Mouse (Mus musculus) MEL-GATA-1-ER (cell line): ENCODE results near the gene Slc25a12.
"Not testable (repeated sequence)": the region's sequence is repeated elsewhere in the genome, so short reads cannot be mapped to it uniquely, and the experiment has no call there.

Source experiments
- DNase-seq: peaks from one replicate; pipeline ENCODE4 v3.0.0-alpha.2; 2012; ENCODE audit warnings: low read depth; ENCODE audit errors: extremely low read depth

Slc25a12 gene

GRCm38 (mm10) chr2:71367125-71367880 is at the start of gene Slc25a12:
Gene Slc25a12, minus strand, starts transcription at chr2:71367749.
- peak; percentile 79 for DNase-seq

- no peak for DNase-seq
Measured at GRCm38 (mm10) chr2:71405613-71406012, 38.1 kb upstream of the Slc25a12 start.

DNA sequence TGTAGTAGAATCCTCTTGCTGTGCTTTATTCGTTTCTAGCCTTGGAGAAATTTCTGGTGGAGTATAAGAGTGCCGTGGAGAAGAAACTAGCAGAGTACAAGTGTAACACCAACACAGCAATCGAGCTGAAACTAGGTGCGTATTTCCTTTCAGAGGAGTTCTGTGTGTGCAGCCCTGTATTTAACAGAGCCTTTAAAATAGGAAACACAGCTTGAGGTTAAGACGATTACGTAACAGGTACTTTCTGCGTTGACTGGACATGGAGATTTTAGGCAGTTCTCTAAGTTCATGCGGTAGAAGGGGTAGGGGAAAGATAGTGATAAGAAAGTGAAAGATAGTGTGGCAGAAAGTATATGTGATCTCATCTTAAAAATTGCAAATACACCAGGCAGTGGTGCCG is 22.3 kb upstream of the Slc25a12 start:
- peak; percentile 54 for DNase-seq

DNA sequence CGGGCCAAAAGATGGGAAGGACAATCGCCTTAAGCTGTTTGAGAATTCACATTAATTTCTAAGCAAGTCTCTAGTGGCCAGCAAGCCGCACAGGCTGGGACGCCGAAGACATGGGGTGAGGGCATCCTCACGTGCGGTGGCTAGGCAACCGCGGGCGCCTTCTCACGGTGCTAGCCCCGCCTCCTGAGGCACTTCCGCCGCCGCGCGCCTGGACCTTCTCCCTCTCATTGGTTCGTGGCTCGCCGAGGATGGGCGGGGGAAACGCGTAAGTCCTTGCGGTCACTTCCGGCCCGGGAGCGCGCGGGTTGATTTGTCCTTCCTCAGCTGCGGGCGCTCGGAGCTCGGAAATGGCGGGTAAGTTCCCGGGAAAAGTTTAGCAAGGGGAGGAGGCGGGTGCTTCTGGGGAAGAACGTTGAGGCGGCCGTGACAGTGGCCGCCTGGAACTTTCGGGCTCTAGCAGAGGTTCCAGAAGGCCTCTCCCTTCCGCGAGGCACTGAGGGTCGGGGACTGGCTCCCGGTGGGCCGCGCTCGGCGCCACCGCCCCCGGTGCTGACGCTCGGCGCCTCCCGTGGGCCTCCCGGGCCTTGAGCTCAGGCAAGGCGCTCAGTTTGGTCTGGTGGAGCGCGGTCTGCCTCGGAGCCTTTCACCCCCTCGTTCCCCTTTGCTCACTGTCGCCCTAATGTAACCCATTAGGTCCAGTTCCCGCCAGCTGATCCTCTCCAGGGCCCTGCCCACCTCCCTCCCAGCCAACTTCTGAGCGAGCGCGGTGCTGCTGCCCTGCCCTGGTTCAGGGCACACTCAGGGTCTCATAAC is 21.6 kb upstream of the Slc25a12 start, which contains the start of gene Hat1:
Gene Hat1 (plus strand): TSS at position 8 of the 813 bp plus-strand sequence.
- peak; percentile 91 for DNase-seq

DNA sequence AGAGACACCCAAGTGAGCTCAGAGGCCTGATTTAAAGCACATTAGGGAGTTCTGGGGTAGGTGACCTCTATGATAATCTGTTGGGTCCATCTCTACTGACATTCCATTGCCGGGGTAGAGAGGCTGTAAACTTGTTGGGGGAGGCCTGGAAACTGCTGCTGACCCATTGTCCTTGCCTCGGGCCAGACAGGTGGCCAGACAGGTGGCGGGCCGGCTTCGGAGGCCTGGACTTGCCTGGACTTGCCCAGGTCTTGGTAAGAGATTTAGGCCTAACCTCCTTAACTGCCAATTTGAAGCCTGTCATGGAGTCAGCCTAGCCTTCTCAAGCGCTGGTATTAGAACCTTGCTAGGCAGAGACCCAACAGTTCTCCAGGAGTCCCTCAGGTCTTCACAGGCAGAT is 20.2 kb upstream of the Slc25a12 start:
- no peak for DNase-seq

DNA sequence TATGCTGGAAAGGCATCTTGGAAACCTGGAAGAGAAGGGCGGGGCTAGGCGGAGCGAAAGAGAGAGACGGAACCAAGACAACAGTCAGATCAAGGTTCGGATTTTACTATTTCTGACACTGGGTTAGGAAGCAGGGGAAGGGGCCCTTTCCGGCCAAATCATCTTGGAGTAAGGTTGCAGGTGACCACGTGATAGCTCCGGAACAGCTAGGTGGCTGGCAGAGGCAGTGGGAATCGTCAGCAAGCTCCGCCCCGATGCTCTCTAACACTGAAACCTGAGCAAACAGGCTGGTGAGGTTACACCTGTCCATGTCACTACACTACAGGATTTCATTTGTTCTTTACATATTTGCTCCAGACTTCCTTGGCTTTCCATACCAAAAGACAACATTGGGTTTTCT is 16.3 kb upstream of the Slc25a12 start:
- no peak for DNase-seq

- no peak for DNase-seq
Measured at GRCm38 (mm10) chr2:71381962-71382361, 14.4 kb upstream of the Slc25a12 start.

DNA sequence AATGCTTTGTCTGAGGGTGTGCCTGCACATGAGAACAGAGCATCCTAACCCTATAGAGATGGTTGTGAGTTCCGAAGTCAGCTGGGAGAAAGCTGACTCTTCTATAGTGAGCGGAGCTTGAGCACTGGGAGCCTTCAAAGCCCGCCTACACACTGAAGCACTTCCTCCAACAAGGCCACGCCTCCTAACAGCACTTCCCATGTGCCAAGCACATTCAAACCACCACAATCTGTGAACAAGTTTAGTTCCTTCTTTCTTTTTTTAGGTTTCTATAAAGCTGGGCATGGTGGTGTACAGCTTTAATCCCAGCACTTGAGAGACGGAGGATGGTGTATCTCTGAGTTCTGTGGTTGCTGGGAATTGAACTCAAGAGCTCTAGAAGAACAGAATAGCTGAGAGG is 9.9 kb upstream of the Slc25a12 start:
- DNase-seq = no peak

DNA sequence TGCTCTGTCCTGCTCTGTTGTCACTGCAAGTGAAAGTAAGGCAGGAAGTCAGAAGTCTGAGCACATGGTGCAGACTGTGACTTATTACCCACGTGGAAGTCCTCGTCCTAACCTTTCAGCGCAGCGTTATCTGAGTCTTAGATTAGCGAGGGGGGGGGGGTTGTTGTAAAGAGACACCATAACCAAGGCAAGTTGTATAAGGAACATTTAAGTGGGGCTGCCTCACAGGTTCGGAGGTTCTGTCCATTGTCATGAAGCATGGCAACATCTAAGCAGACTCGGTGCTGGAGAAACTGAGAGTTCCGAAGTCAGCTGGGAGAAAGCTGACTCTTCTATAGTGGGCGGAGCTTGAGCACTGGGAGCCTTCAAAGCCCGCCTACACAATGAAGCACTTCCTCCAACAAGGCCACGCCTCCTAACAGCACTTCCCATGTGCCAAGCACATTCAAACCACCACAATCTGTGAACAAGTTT is 8.9 kb upstream of the Slc25a12 start:
- no peak for DNase-seq

- DNase-seq = peak; percentile 59
Measured at GRCm38 (mm10) chr2:71374275-71375155, 7.0 kb upstream of the Slc25a12 start.

- not testable (repeated sequence) for DNase-seq
Measured at GRCm38 (mm10) chr2:71372261-71372660, 4.7 kb upstream of the Slc25a12 start.

GRCm38 (mm10) chr2:71371790-71372189 is 4.2 kb upstream of the Slc25a12 start:
- no peak for DNase-seq

DNA sequence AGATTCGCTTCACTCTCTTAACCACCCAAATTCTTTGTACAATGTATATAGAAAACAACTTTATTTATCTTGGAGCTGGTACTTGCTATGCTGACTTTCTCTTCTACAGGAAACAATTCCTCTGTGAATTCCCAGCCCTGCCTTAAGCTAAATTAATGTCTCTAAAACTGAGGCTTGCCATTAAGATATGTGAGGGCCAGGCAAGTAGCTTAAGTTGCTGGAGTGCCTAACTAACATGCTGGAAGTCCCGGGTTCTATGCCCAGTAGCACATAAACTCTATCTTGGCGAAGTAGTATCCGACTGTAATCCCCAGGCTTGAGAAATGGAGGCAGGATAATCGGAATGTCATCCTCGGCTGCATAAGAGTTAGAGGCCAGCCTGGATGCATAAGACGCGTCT is 537 bp upstream of the Slc25a12 start:
- DNase-seq = peak; percentile 47

DNA sequence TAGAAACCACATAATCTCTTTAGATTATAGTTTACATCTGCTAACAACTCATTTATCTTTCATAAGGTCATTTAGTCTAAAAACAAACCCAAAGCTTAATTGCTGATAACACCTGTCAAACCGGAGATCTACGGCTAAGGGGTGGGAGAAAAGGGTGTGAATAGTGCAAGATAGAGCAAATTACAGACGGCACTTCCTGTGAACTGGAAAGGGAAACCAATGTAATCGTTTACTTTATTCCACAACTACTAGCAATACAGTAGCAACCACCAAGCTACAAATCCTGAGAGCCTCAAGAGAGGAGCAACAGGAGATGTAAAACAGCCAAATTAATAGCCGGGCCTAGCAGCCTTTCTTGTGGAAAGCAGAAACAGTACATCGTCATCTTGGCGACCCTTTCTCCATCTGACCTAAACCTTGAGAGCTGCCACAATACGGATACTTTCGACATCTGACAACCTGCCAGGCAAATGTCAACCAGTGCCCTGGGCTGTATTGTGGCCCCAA is 878 bp downstream of the Slc25a12 start:
- DNase-seq = no peak

DNA sequence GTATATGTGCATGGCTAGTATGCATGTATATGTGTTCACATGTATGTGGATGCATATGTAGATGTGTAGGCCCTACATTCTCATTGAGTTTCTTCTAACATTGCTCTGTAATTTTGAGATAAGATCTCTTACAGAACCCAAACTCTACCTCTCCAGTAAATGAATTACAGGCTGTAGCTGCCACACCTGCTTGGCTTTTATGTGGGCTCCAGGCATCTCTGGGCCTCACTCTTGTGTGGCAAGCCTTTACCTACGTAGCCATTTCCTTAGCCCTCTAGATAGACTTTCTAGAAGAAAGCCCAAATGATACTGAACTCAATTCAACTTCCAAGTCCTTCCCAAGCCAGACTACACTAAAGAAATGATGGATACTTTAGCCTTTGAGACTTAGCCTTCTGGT is 7.4 kb downstream of the Slc25a12 start:
- no peak for DNase-seq

DNA sequence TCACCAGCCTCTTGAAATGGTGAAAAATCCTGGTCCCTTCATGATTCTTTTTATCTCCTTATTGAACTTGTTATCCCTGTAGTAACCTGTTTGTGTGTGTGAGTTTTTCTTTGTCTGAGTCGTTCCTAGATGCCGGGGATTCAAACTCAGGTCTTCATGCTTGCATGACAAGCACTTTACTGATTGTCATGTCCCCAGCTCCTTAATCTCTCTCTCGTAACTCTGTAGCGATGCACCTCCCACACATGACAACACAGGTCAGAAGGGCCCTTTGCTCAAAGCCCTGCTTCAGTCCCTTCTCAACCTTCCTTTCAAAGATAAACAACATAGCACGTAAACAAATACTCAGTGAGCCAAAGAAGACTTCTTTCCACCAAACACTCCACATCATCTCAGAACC is 9.2 kb downstream of the Slc25a12 start:
- no peak for DNase-seq

DNA sequence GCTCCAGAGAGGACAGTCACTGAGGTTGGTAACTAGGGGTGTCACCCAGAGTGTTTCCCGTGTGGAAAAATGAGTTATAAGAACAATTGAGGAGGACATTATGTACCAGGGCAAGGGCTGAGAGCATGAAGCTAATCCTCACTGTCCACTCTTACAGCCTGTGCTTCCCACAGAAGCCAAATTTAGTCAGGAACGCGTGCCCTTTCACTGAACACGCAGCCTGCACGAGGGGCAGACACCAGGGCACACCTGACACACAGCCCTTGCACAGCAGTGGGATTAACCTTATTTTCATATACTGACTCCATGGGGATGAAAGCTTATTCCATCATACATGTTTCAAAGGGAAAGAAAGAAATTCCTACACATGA is 13.5 kb downstream of the Slc25a12 start:
- DNase-seq = no peak

GRCm38 (mm10) chr2:71353306-71354054 is 14.1 kb downstream of the Slc25a12 start:
- DNase-seq = no peak

DNA sequence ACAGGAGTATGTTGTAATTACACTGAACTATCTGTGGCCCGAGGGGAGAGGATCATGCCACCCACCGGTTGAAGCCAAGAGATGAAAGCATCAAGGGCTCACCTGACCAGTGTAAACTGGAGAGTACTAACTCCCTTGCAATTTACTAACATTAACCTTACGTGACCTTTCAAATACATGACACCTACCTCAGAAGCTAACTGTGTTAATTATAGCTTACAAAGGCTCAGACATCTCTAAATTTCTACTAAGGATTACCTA is 15.9 kb downstream of the Slc25a12 start:
- no peak for DNase-seq

DNA sequence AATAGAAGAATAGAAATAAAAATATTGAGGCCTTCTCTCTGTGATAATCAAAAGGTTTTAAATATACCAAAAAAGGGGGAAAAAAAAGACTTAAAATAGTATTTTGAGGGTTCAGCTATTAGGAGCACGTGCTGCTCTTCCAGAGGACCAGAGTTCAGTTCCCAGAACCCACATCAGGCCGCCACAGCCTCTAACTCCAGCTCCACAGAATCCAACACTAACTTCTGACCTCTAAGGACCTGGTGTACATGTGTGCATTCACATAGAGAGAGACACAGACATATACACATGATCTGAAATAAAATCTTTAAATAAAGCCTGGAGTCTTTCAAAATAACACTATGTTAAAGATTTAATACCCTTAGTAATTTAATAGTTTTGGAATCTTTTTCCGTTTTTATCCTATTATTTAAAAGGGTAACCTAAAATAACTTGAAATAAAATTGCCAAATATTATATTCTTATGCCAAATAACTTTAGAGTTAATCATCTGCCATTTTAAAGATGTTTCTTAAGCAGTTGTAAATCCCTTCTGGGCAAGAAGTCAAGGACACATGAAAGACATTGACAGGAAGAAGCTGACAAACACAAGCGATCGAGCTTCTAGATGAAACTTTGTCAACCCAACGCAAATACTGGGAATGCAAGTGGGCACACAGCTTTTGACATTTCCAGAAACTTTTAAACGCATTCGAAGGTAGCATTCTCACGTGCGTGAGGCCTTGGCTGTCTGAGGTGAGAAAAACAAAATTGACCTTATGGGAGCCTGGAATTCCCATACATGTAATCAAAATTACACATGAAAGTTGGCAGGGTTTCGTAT is 16.4 kb downstream of the Slc25a12 start:
- no peak for DNase-seq
